Comparison of ENCODE assay signal across 9 mouse cellular contexts in the genomic region with DNA sequence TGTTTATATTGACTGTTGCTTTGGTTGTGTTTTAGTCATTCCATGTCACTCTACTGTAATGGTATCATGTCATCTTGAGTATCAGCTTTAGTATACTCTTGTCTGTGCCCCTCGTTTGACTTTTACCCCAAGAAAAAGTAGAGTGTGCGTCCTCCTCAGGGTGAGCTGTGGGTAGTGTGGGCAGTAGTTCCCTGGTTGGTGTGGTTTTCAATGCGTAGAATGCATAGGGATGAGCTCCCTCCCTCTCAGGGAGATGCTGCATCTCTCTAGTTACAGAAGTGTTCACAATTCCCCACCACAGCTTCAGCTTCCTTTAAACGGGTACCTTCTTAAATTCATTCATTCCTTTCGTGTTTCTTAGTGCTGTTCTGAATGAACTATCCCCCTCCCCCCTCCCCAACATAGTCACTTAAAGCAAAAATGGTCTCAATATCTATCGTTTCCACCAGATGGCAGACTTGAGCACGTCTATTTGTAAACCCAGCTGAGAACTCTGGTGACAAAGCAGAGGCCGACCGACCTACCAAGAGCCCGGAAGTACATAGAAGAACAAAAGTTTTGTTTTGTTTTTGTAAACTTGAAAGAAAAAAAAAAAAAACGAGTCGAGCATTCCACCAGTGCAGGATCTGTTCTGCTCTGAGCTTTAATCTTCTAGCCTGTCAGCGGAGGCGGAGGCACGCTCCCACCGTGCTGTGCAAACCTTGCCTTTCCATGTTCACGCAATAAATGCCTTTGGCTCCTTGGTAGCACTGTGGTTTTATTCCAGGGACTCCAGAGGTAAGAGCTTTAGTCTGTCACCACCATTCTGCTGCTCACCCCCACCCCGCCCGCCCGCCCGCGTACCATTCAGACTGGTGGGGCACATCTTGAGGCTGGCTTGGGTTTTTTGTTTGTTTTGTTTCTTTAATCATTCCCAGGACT. TPM values are rescaled to one million over a fixed set of nuclear protein-coding genes. Genes with fewer than 3 reads are reported as not detected.
DNase-seq lines count a peak whose midpoint lies in the region; ATAC-seq and TF ChIP-seq lines count a peak whose summit lies in the region.
"Had no signal": no experiment of that assay in that cellular context is flagged by ENCODE, and none has a peak within 500 bp of the region (broad histone marks: within the 10 kb centered on the region; RNA-seq: fewer than 3 reads in every experiment).

No protein-coding gene starts in this region.

- no peak for TF ChIP-seq CTCF in thymus, adult 2 months (IDR thresholded peaks at IDR 0.05; ENCODE audit: borderline replicate concordance, control insufficient read depth, extremely low read depth, insufficient read depth, low read length, poor library complexity)

- no peak overlapping the region for H3K4me2 ChIP-seq in forebrain, embryonic 16.5 days (ENCODE audit: low read length)
- no peak overlapping the region for H3K4me2 ChIP-seq in midbrain, embryonic 16.5 days (ENCODE audit: low read length)

- intact Hi-C loops in left cerebral cortex, postnatal 4 days (cut with DNase I): no loop called here

- no peaks in the 10 kb centered on the region for H3K27me3 ChIP-seq in forebrain, embryonic 16.5 days (replicated peaks; ENCODE audit: control insufficient read depth, insufficient read depth, low read length)
- H3K27me3 ChIP-seq in midbrain, embryonic 16.5 days (ENCODE audit: control insufficient read depth, insufficient read depth, low read depth, low read length): no peaks in the 10 kb centered on the region
- no peaks in the 10 kb centered on the region for H3K27me3 ChIP-seq in thymus, adult 2 months (ENCODE audit: control insufficient read depth, insufficient read depth, low read length)

- no peaks in the 10 kb centered on the region for H3K9me3 ChIP-seq in forebrain, embryonic 16.5 days (ENCODE audit: control insufficient read depth, low read length)
- H3K9me3 ChIP-seq in midbrain, embryonic 16.5 days (replicated peaks; ENCODE audit: control insufficient read depth, low read length, poor library complexity, severe bottlenecking): no peaks in the 10 kb centered on the region

- peak; percentile 56 for DNase-seq in left cerebral cortex, adult 11 months (ENCODE audit: low spot score)
- DNase-seq in left cerebral cortex, adult 8-10 months (ENCODE audit: low spot score in 2 of 2): no peak
- peak; percentile 45 for DNase-seq in brain, embryonic 18.5 days (ENCODE audit: low read depth, low spot score)
- DNase-seq in left cerebral cortex, postnatal 4 days: peak; percentile 35
- peak; percentile 72 for DNase-seq in thymus, adult 2 months

- no peak overlapping the region for H3K27ac ChIP-seq in forebrain, embryonic 16.5 days (ENCODE audit: low read length)
- no peak overlapping the region for H3K27ac ChIP-seq in midbrain, embryonic 16.5 days (ENCODE audit: low read length)
- H3K27ac ChIP-seq in thymus, adult 2 months (ENCODE audit: control insufficient read depth, insufficient read depth, low read length): peak overlapping the region; percentile 95

- ATAC-seq in forebrain, embryonic 16.5 days: peak; percentile 43; the same call in 1 of the 2 replicates
- ATAC-seq in inflammation-experienced regulatory T-cells, adult 6 months: peak; percentile 89
- ATAC-seq in midbrain, embryonic 16.5 days: peak; percentile 48; the same call in 1 of the 2 replicates

- H3K36me3 ChIP-seq in forebrain, embryonic 16.5 days (ENCODE audit: control insufficient read depth, insufficient read depth): no peaks in the 10 kb centered on the region
- no peaks in the 10 kb centered on the region for H3K36me3 ChIP-seq in midbrain, embryonic 16.5 days (ENCODE audit: control insufficient read depth, insufficient read depth, low read length)
- no peaks in the 10 kb centered on the region for H3K36me3 ChIP-seq in thymus, adult 2 months (ENCODE audit: control insufficient read depth, insufficient read depth, low read length)

- H3K4me3 ChIP-seq in forebrain, embryonic 16.5 days (replicated peaks; ENCODE audit: low read length): no peak overlapping the region
- no peak overlapping the region for H3K4me3 ChIP-seq in midbrain, embryonic 16.5 days (ENCODE audit: low read depth, low read length)
- peak overlapping the region; percentile 23; the same call in 1 of the 2 replicates for H3K4me3 ChIP-seq in thymus, adult 2 months (ENCODE audit: control insufficient read depth, insufficient read depth, low read length)
- H3K4me3 ChIP-seq: myocyte had no signal

- no peak for TF ChIP-seq POLR2A in thymus, adult 2 months (IDR thresholded peaks at IDR 0.05; ENCODE audit: control insufficient read depth, extremely low read depth, insufficient read depth, low read length, poor library complexity)

- WGBS in forebrain, embryonic 16.5 days: 58% methylated on average over 22 of the region's 22 CpGs
- 57% methylated on average over 22 of the region's 22 CpGs for WGBS in midbrain, embryonic 16.5 days
- 47% methylated on average over 22 of the region's 22 CpGs for WGBS in thymus, adult 2 months

- H3K4me1 ChIP-seq in forebrain, embryonic 16.5 days (replicated peaks; ENCODE audit: control insufficient read depth, insufficient read depth, low read length): no peaks in the 10 kb centered on the region
- H3K4me1 ChIP-seq in midbrain, embryonic 16.5 days (ENCODE audit: control insufficient read depth, insufficient read depth, low read length): no peaks in the 10 kb centered on the region; the same call in 1 of the 2 replicates
- peaks cover 9% of the 10 kb centered on the region for H3K4me1 ChIP-seq in thymus, adult 2 months (replicated peaks; ENCODE audit: control insufficient read depth, insufficient read depth, low read length)

- H3K9ac ChIP-seq in forebrain, embryonic 16.5 days (replicated peaks; ENCODE audit: low read depth, low read length): no peak overlapping the region
- H3K9ac ChIP-seq in midbrain, embryonic 16.5 days (ENCODE audit: low read depth, low read length): no peak overlapping the region

RNA-seq across cellular contexts. Expression of a gene that starts 4.7 kb away (rescaled TPM):
- total RNA-seq in left cerebral cortex, adult 8-10 months (2022): under 1 TPM in 1 of 4 experiments, not detected in 3; 0.23 TPM
- 0.22 and 0.27 TPM in 2 replicates for polyA plus RNA-seq in forebrain, embryonic 16.5 days (2015; fragmentation: Nextera tagmentation; extraction: Ambion mirVana)
- under 1 TPM; 0.25 to 0.55 (median 0.40) TPM for polyA plus RNA-seq in inflammation-experienced regulatory T-cells, adult 6 months (2017; shearing (Covaris generic))
- total RNA-seq in left cerebral cortex, postnatal 4 days (2021): under 1 TPM in 1 of 2 experiments, not detected in 1; 0.32 TPM
- 0.20 and 0.27 TPM in 2 replicates for polyA plus RNA-seq in midbrain, embryonic 16.5 days (2015; fragmentation: Nextera tagmentation; extraction: Ambion mirVana)
- polyA plus RNA-seq in thymus, adult 2 months (2012; rRNA removed): 0.55 and 0.83 TPM in 2 replicates

Comparison
In these comparisons a context has a peak if more than half of its experiments do, and no peak if none do; other contexts are left out.
1. DNase-seq: peak in left cerebral cortex, adult 11 months (single experiment), brain, embryonic 18.5 days (single experiment), left cerebral cortex, postnatal 4 days (single experiment) and thymus, adult 2 months (single experiment); none in left cerebral cortex, adult 8-10 months (0 of 2).
2. Peak in every context shown above with its lines, with median percentiles within 50 percentile points of each other: ATAC-seq.